Mouse (Mus musculus) hindbrain, embryonic 16.5 days (tissue): ENCODE results near the gene Dedd. TPM values are rescaled to one million over a fixed set of nuclear protein-coding genes. Genes with fewer than 3 reads are reported as not detected.

Experiments used
- ATAC-seq: fragments of 200-750 bp; cut with Nextera tagmentation; 2 replicates; pipeline ENCODE4 v1.8.0; 2017; ENCODE audit warnings: moderate TSS enrichment, moderate library complexity
- H3K27ac ChIP-seq: fragments of 300-500 bp; sonication (generic); 2 replicates; pipeline ENCODE4 v1.5.1; 2014; ENCODE audit warnings: low read depth, mild to moderate bottlenecking, control low read depth, low read length, moderate library complexity
- H3K27me3 ChIP-seq: fragments of 300-500 bp; sonication (generic); replicated peaks from 2 replicates; pipeline ENCODE4 v1.6.1; 2014; ENCODE audit warnings: low read length; ENCODE audit not compliant: control insufficient read depth, insufficient read depth
- H3K36me3 ChIP-seq: fragments of 300-500 bp; sonication (generic); 2 replicates; pipeline ENCODE4 v1.6.1; 2014; ENCODE audit warnings: mild to moderate bottlenecking, low read length, moderate library complexity, mixed read lengths; ENCODE audit not compliant: control insufficient read depth, insufficient read depth
- H3K4me1 ChIP-seq: fragments of 300-500 bp; sonication (generic); 2 replicates; pipeline ENCODE4 v1.6.1; 2014; ENCODE audit warnings: low read depth, low read length; ENCODE audit not compliant: control insufficient read depth, insufficient read depth
- H3K4me2 ChIP-seq: fragments of 300-500 bp; sonication (generic); 2 replicates; pipeline ENCODE4 v1.6.1; 2014; ENCODE audit warnings: mild to moderate bottlenecking, low read length, control low read depth, moderate library complexity
- H3K4me3 ChIP-seq: fragments of 300-500 bp; sonication (generic); 2 replicates; pipeline ENCODE4 v1.5.1; 2014; ENCODE audit warnings: mild to moderate bottlenecking, low read length, control low read depth, moderate library complexity
- H3K9ac ChIP-seq: fragments of 300-500 bp; sonication (generic); 2 replicates; pipeline ENCODE4 v1.6.1; 2014; ENCODE audit warnings: low read depth, mild to moderate bottlenecking, control low read depth, low read length, moderate library complexity
- H3K9me3 ChIP-seq: fragments of 300-500 bp; sonication (generic); 2 replicates; pipeline ENCODE4 v1.6.1; 2014; ENCODE audit warnings: mild to moderate bottlenecking, low read length, moderate library complexity; ENCODE audit not compliant: control insufficient read depth
- WGBS: fragments of 180-500 bp; shearing (Covaris S2); extraction: QIAGEN DNeasy Blood & Tissue Kit; methylation state at CpG from one replicate; pipeline ENCODE4 v1.1.7; 2014; 5-methylcytosine and 5-hydroxymethylcytosine counted together
- polyA plus RNA-seq: library from polyadenylated mRNA; unstranded; fragments of >200 nt; fragmentation: Nextera tagmentation; extraction: Ambion mirVana; gene quantifications from 2 replicates; pipeline ENCODE4 v1.2.1, GENCODE M21; 2015

The Dedd gene
- polyA plus RNA-seq, result 46.5 and 49.5 TPM in 2 replicates

GRCm38 (mm10) chr1:171328839-171329432 lies at the start of gene Dedd:
Dedd (plus strand) TSS chr1:171329145.
- WGBS, result under 1% methylated on average over 35 of the region's 48 CpGs
- Histone ChIP-seq H3K4me2 (peak within 1 kb of the TSS; percentile 77), H3K4me1 (peaks cover 32% of the 10 kb centered on the region), H3K27ac (peak within 1 kb of the TSS; percentile 100), H3K4me3 (peak within 1 kb of the TSS; percentile 90), H3K9ac (peak within 1 kb of the TSS; percentile 99), H3K9me3 (no peaks in the 10 kb centered on the region), H3K27me3 (no peaks in the 10 kb centered on the region), H3K36me3 (no peaks in the 10 kb centered on the region; the same call in 1 of the 2 replicates)
- ATAC-seq, result peak; percentile 97

GRCm38 (mm10) chr1:171279721-171280120 lies 49.2 kb upstream of the Dedd start:
- no peaks in the 10 kb centered on the region for H3K27me3 ChIP-seq
- peak overlapping the region; percentile 82 for H3K4me2 ChIP-seq
- H3K9ac ChIP-seq, result peak overlapping the region; percentile 75
- no peak for ATAC-seq
- peaks cover 18% of the 10 kb centered on the region for H3K4me1 ChIP-seq
- H3K4me3 ChIP-seq, result peak overlapping the region; percentile 74
- no peak overlapping the region for H3K27ac ChIP-seq
- WGBS, result 58% methylated on average over 5 of the region's 5 CpGs
- no peaks in the 10 kb centered on the region for H3K9me3 ChIP-seq
- peaks cover 31% of the 10 kb centered on the region for H3K36me3 ChIP-seq

- no peaks in the 10 kb centered on the region for H3K9me3 ChIP-seq
- H3K27ac ChIP-seq, result peak overlapping the region; percentile 60
- H3K4me2 ChIP-seq, result peak overlapping the region; percentile 82
- no peak for ATAC-seq
- no peaks in the 10 kb centered on the region for H3K27me3 ChIP-seq
- H3K4me1 ChIP-seq, result peaks cover 18% of the 10 kb centered on the region
- peaks cover 30% of the 10 kb centered on the region for H3K36me3 ChIP-seq
- H3K4me3 ChIP-seq, result peak overlapping the region; percentile 74
- WGBS, result 2% methylated on average over 25 of the region's 25 CpGs
- peak overlapping the region; percentile 75 for H3K9ac ChIP-seq
Observed at GRCm38 (mm10) chr1:171280250-171280915, 48.6 kb upstream of the Dedd start.

- Histone ChIP-seq H3K27me3 (no peaks in the 10 kb centered on the region), H3K27ac (peak within 1 kb of the TSS; percentile 81), H3K9ac (peak within 1 kb of the TSS; percentile 75), H3K4me2 (peak within 1 kb of the TSS; percentile 82), H3K9me3 (no peaks in the 10 kb centered on the region), H3K4me1 (peaks cover 22% of the 10 kb centered on the region), H3K4me3 (peak within 1 kb of the TSS; percentile 74), H3K36me3 (peaks cover 26% of the 10 kb centered on the region)
- under 1% methylated on average over 26 of the region's 26 CpGs for WGBS
- peak; percentile 97 for ATAC-seq
Observed at GRCm38 (mm10) chr1:171280916-171281527, 47.9 kb upstream of the Dedd start, which contains the start of gene Ppox. Ppox (minus strand) TSS chr1:171281186.

- H3K27me3 ChIP-seq, result no peaks in the 10 kb centered on the region
Observed at GRCm38 (mm10) chr1:171281528-171281923, 47.4 kb upstream of the Dedd start.

GRCm38 (mm10) chr1:171282086-171282805 lies 46.7 kb upstream of the Dedd start:
- Histone ChIP-seq H3K27me3 (no peaks in the 10 kb centered on the region), H3K4me2 (peak overlapping the region; percentile 82), H3K9me3 (no peaks in the 10 kb centered on the region), H3K4me1 (peaks cover 31% of the 10 kb centered on the region), H3K9ac (no peak overlapping the region), H3K27ac (no peak overlapping the region), H3K36me3 (peaks cover 21% of the 10 kb centered on the region), H3K4me3 (no peak overlapping the region)
- WGBS, result 82% methylated on average over 18 of the region's 18 CpGs
- no peak for ATAC-seq

More at GRCm38 (mm10) chr1:171281528-171281923, 47.4 kb upstream of the Dedd start:
- peak overlapping the region; percentile 82 for H3K4me2 ChIP-seq
- H3K27ac ChIP-seq, result peak overlapping the region; percentile 81
- H3K9me3 ChIP-seq, result no peaks in the 10 kb centered on the region
- WGBS, result 0% methylated on average over 10 of the region's 10 CpGs
- peaks cover 27% of the 10 kb centered on the region for H3K4me1 ChIP-seq
- ATAC-seq, result peak; percentile 35
- peak overlapping the region; percentile 61 for H3K9ac ChIP-seq
- peaks cover 25% of the 10 kb centered on the region for H3K36me3 ChIP-seq
- H3K4me3 ChIP-seq, result peak overlapping the region; percentile 74

GRCm38 (mm10) chr1:171283188-171284160 lies 45.5 kb upstream of the Dedd start:
- no peak overlapping the region for H3K4me3 ChIP-seq
- H3K36me3 ChIP-seq, result peaks cover 15% of the 10 kb centered on the region
- H3K9me3 ChIP-seq, result no peaks in the 10 kb centered on the region
- no peak overlapping the region for H3K9ac ChIP-seq
- H3K27me3 ChIP-seq, result no peaks in the 10 kb centered on the region
- WGBS, result 92% methylated on average over 18 of the region's 18 CpGs
- peaks cover 36% of the 10 kb centered on the region for H3K4me1 ChIP-seq
- no peak overlapping the region for H3K27ac ChIP-seq
- ATAC-seq, result no peak
- H3K4me2 ChIP-seq, result no peak overlapping the region

GRCm38 (mm10) chr1:171284491-171284890 lies 44.5 kb upstream of the Dedd start:
- no peaks in the 10 kb centered on the region for H3K27me3 ChIP-seq
- ATAC-seq, result no peak
- peaks cover 36% of the 10 kb centered on the region for H3K4me1 ChIP-seq
- no peaks in the 10 kb centered on the region for H3K9me3 ChIP-seq
- WGBS, result 89% methylated on average over 15 of the region's 15 CpGs
- no peak overlapping the region for H3K9ac ChIP-seq
- H3K36me3 ChIP-seq, result peaks cover 20% of the 10 kb centered on the region
- H3K27ac ChIP-seq, result no peak overlapping the region
- no peak overlapping the region for H3K4me3 ChIP-seq
- H3K4me2 ChIP-seq, result no peak overlapping the region
